Mouse (Mus musculus) hindbrain, embryonic 15.5 days (tissue): ENCODE measurements around the gene Tes. TPM values are rescaled to one million over a fixed set of nuclear protein-coding genes. Genes with fewer than 3 reads are reported as not detected.

Experiments used
- ATAC-seq: fragments of 200-750 bp; cut with Nextera tagmentation; 2 replicates; pipeline ENCODE4 v1.8.0; 2017; ENCODE audit warnings: low read depth, moderate number of reproducible peaks, moderate TSS enrichment; ENCODE audit not compliant: low FRiP score
- H3K27ac ChIP-seq: fragments of 300-500 bp; sonication (generic); replicated peaks from 2 replicates; pipeline ENCODE4 v1.5.1; 2015; ENCODE audit warnings: mild to moderate bottlenecking, inconsistent platforms
- H3K27me3 ChIP-seq: fragments of 300-500 bp; sonication (generic); 2 replicates; pipeline ENCODE4 v1.6.1; 2015; ENCODE audit warnings: control low read depth, inconsistent platforms
- H3K36me3 ChIP-seq: fragments of 300-500 bp; sonication (generic); 2 replicates; pipeline ENCODE4 v1.6.1; 2015; ENCODE audit warnings: control low read depth, inconsistent platforms
- H3K4me1 ChIP-seq: fragments of 300-500 bp; sonication (generic); replicated peaks from 2 replicates; pipeline ENCODE4 v1.6.1; 2015; ENCODE audit warnings: control low read depth, inconsistent platforms
- H3K4me2 ChIP-seq: fragments of 300-500 bp; sonication (generic); 2 replicates; pipeline ENCODE4 v1.6.1; 2015; ENCODE audit warnings: moderate library complexity, mild to moderate bottlenecking, inconsistent platforms
- H3K4me3 ChIP-seq: fragments of 300-500 bp; sonication (generic); 2 replicates; pipeline ENCODE4 v1.5.1; 2015; ENCODE audit warnings: mild to moderate bottlenecking, inconsistent platforms
- H3K9ac ChIP-seq: fragments of 300-500 bp; sonication (generic); 2 replicates; pipeline ENCODE4 v1.6.1; 2015; ENCODE audit warnings: inconsistent platforms
- H3K9me3 ChIP-seq: fragments of 300-500 bp; sonication (generic); 2 replicates; pipeline ENCODE4 v1.6.1; 2016; ENCODE audit warnings: control low read depth, inconsistent platforms
- WGBS: fragments of 180-500 bp; shearing (Covaris S2); methylation state at CpG from one replicate; pipeline ENCODE4 v1.1.7; 2015; 5-methylcytosine and 5-hydroxymethylcytosine counted together
- polyA plus RNA-seq: library from polyadenylated mRNA; unstranded; fragments of >200 nt; fragmentation: Nextera tagmentation; extraction: Ambion mirVana; gene quantifications from 2 replicates; pipeline ENCODE4 v1.2.1, GENCODE M21; 2015

The Tes gene
- polyA plus RNA-seq, 1 experiment from 2014 or later, result 57.1 TPM

GRCm38 (mm10) chr6:17082238-17082637 lies 17.3 kb downstream of the Tes start:
- Histone ChIP-seq H3K9ac (no peak overlapping the region), H3K4me1 (peaks cover 6% of the 10 kb centered on the region; the same call in 1 of the 2 replicates), H3K4me2 (no peak overlapping the region), H3K36me3 (no peaks in the 10 kb centered on the region), H3K4me3 (no peak overlapping the region), H3K27ac (no peak overlapping the region), H3K9me3 (no peaks in the 10 kb centered on the region), H3K27me3 (no peaks in the 10 kb centered on the region)
- 82% methylated on average over 4 of the region's 4 CpGs for WGBS
- ATAC-seq, result no peak

- Histone ChIP-seq H3K9ac (no peak overlapping the region), H3K4me3 (no peak overlapping the region), H3K4me2 (no peak overlapping the region), H3K9me3 (no peaks in the 10 kb centered on the region), H3K36me3 (no peaks in the 10 kb centered on the region), H3K4me1 (peaks cover under 1% of the 10 kb centered on the region; the same call in 1 of the 2 replicates), H3K27ac (no peak overlapping the region), H3K27me3 (no peaks in the 10 kb centered on the region)
- 85% methylated on average over 5 of the region's 5 CpGs for WGBS
- ATAC-seq, result no peak
These were observed 17.9 kb downstream of the Tes start for GRCm38 (mm10) chr6:17082800-17083199.

DNA sequence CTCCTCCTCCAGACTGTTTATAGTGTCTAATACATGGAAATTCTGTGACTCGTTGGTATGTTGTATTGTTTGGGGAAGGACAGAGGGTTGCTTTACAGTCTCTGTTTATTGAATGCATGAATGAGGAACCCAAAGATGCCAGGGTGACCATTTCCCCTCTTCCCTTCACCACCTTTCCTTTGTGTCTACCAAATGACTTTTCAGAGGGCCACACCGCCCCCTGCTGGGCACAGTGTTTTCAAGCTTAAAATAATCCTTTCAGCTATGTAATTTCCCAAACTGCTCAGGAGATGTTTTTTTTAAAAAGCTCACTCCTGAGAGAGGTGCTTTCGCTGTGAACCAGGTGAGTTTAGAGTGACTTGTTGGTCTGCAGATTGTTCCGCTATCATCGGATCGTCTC lies 22.5 kb downstream of the Tes start:
- Histone ChIP-seq H3K36me3 (0 out of 2 replicates have a peak, but pooled peaks cover 5% of the 10 kb centered on the region), H3K27me3 (no peaks in the 10 kb centered on the region), H3K4me2 (no peak overlapping the region), H3K4me1 (no peaks in the 10 kb centered on the region), H3K9me3 (no peaks in the 10 kb centered on the region), H3K27ac (no peak overlapping the region), H3K4me3 (no peak overlapping the region), H3K9ac (no peak overlapping the region)
- no peak for ATAC-seq
- 67% methylated on average over 6 of the region's 6 CpGs for WGBS

DNA sequence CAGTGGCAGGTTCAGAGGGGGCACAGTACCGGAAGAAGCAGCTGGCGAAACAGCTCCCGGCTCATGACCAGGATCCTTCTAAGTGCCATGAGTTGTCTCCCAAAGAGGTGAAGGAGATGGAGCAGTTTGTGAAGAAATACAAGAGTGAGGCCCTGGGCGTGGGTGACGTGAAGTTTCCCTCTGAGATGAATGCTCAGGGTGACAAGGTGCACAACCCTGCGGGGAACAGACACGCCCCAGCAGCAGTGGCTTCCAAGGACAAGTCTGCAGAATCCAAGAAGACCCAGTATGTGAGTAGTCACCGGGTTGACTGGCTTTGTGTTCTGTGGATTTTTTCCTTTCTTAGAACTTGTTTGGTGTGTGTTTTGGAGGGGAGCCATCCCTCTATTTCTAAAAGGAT lies 32.4 kb downstream of the Tes start:
- H3K27me3 ChIP-seq, result no peaks in the 10 kb centered on the region
- H3K27ac ChIP-seq, result no peak overlapping the region
- no peak overlapping the region for H3K4me2 ChIP-seq
- 92% methylated on average over 8 of the region's 8 CpGs for WGBS
- H3K9me3 ChIP-seq, result no peaks in the 10 kb centered on the region
- H3K4me1 ChIP-seq, result 0 out of 2 replicates have a peak, but pooled peaks cover 2% of the 10 kb centered on the region
- H3K9ac ChIP-seq, result no peak overlapping the region
- H3K36me3 ChIP-seq, result peaks cover 16% of the 10 kb centered on the region
- H3K4me3 ChIP-seq, result no peak overlapping the region
- ATAC-seq, result no peak

- H3K9me3 ChIP-seq, result no peaks in the 10 kb centered on the region
- peaks cover 16% of the 10 kb centered on the region for H3K36me3 ChIP-seq
- no peak overlapping the region for H3K4me3 ChIP-seq
- H3K9ac ChIP-seq, result no peak overlapping the region
- H3K4me2 ChIP-seq, result no peak overlapping the region
- peak; percentile 54; the same call in 1 of the 2 replicates for ATAC-seq
- no peaks in the 10 kb centered on the region for H3K27me3 ChIP-seq
- WGBS, result 87% methylated on average over 9 of the region's 9 CpGs
- no peak overlapping the region for H3K27ac ChIP-seq
- H3K4me1 ChIP-seq, result no peaks in the 10 kb centered on the region
These were observed 33.6 kb downstream of the Tes start for GRCm38 (mm10) chr6:17098559-17098958.

GRCm38 (mm10) chr6:17099477-17100130 lies 34.7 kb downstream of the Tes start:
- no peak overlapping the region for H3K9ac ChIP-seq
- H3K4me3 ChIP-seq, result no peak overlapping the region
- H3K27me3 ChIP-seq, result no peaks in the 10 kb centered on the region
- peaks cover 16% of the 10 kb centered on the region for H3K36me3 ChIP-seq
- WGBS, result 70% methylated on average over 25 of the region's 25 CpGs
- no peak for ATAC-seq
- no peaks in the 10 kb centered on the region for H3K4me1 ChIP-seq
- no peak overlapping the region for H3K27ac ChIP-seq
- no peaks in the 10 kb centered on the region for H3K9me3 ChIP-seq
- no peak overlapping the region for H3K4me2 ChIP-seq

- no peak overlapping the region for H3K4me2 ChIP-seq
- H3K36me3 ChIP-seq, result peaks cover 10% of the 10 kb centered on the region
- no peak overlapping the region for H3K4me3 ChIP-seq
- H3K9ac ChIP-seq, result no peak overlapping the region
- ATAC-seq, result 0 out of 2 replicates have a peak, but pooled peaks have one; percentile 53
- H3K9me3 ChIP-seq, result no peaks in the 10 kb centered on the region
- H3K27ac ChIP-seq, result no peak overlapping the region
- no peaks in the 10 kb centered on the region for H3K4me1 ChIP-seq
- H3K27me3 ChIP-seq, result no peaks in the 10 kb centered on the region
These were observed 40.8 kb downstream of the Tes start for GRCm38 (mm10) chr6:17105714-17106113.

GRCm38 (mm10) chr6:17106493-17106892 lies 41.5 kb downstream of the Tes start:
- Histone ChIP-seq H3K27me3 (no peaks in the 10 kb centered on the region), H3K9ac (no peak overlapping the region), H3K4me3 (no peak overlapping the region), H3K27ac (no peak overlapping the region), H3K36me3 (0 out of 2 replicates have a peak, but pooled peaks cover 6% of the 10 kb centered on the region), H3K9me3 (no peaks in the 10 kb centered on the region), H3K4me1 (no peaks in the 10 kb centered on the region), H3K4me2 (no peak overlapping the region)
- WGBS, result 95% methylated on average over 5 of the region's 5 CpGs
- no peak for ATAC-seq

DNA sequence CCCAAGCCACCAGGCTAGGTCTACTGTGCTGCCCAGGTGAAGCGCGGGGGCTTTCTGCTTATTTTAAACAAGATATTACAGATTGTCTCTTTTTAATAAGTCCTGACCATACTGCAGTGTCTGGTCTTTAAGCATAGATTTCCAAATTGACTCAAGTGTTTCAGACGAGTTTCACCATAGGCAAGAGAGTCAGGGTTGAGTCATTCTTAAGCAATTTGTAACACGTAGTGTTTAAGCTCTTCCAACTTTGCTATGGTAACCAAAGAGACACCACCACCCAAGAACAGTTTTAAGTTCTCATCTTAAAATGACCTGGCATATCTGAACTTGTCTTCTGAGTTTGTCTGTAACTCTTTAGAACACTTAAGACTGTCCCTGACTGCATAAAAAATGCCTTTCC lies 44.3 kb downstream of the Tes start:
- no peak for ATAC-seq
- WGBS, result 80% methylated on average over 4 of the region's 4 CpGs

DNA sequence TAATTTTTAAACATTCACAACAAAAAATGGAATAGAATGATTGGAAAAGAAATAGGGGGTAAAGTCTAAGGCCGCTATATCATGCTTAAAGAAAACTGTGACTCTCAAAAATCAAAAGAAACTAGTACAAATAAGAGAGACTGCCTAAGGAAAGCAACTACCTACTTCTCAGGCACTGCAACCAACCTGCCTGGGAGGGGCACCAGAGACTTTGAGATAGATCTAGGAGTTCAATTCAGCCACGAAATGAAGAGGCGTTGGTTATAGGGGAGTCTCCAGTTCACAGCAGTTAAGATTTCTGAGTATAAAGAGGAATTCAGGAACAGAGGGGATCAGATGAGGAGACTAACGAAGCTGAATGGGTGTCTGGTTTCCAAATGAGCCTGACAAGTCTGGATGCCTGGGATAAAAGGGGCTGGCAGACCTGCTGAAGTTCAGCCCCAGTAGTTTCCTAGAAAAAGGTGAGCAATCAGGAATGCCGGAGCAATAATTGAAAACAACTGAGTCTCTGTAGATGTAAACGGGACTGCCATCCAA lies 45.7 kb downstream of the Tes start:
- Histone ChIP-seq H3K27me3 (no peaks in the 10 kb centered on the region), H3K4me3 (no peak overlapping the region), H3K9me3 (no peaks in the 10 kb centered on the region), H3K9ac (no peak overlapping the region), H3K4me2 (no peak overlapping the region), H3K36me3 (no peaks in the 10 kb centered on the region), H3K27ac (no peak overlapping the region), H3K4me1 (no peaks in the 10 kb centered on the region)
- 76% methylated on average over 6 of the region's 6 CpGs for WGBS
- no peak for ATAC-seq

More for the DNA sequence above, 44.3 kb downstream of the Tes start:
- H3K36me3 ChIP-seq, result 0 out of 2 replicates have a peak, but pooled peaks cover 4% of the 10 kb centered on the region
- no peaks in the 10 kb centered on the region for H3K27me3 ChIP-seq
- H3K9me3 ChIP-seq, result no peaks in the 10 kb centered on the region
- H3K4me3 ChIP-seq, result no peak overlapping the region
- H3K4me1 ChIP-seq, result no peaks in the 10 kb centered on the region
- no peak overlapping the region for H3K27ac ChIP-seq
- no peak overlapping the region for H3K4me2 ChIP-seq
- no peak overlapping the region for H3K9ac ChIP-seq

DNA sequence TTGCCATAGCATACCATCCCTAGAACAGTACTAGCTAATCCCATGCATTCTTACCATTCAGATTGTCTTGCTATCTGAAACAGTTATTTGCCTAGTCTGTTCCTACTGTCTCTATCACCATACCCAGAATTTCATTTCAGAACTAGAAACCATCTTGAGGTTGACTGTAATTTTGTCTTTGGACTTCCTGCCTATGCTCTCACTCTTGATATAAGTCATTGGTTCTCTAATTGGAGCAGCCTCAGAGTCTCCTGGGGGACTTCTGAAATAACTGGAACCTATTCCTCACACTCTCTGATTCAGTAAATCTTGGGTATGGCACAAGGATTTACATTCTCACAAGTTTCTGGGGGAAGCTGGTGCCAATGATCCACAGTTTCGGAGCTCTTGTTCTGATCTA lies 47.1 kb downstream of the Tes start:
- no peaks in the 10 kb centered on the region for H3K36me3 ChIP-seq
- H3K4me2 ChIP-seq, result no peak overlapping the region
- H3K9ac ChIP-seq, result no peak overlapping the region
- no peak overlapping the region for H3K4me3 ChIP-seq
- no peak overlapping the region for H3K27ac ChIP-seq
- H3K4me1 ChIP-seq, result no peaks in the 10 kb centered on the region
- 100% methylated on average over 1 of the region's 1 CpGs for WGBS
- no peaks in the 10 kb centered on the region for H3K9me3 ChIP-seq
- no peaks in the 10 kb centered on the region for H3K27me3 ChIP-seq
- ATAC-seq, result no peak

GRCm38 (mm10) chr6:17112990-17113389 lies 48.0 kb downstream of the Tes start:
- ATAC-seq, result no peak
- Histone ChIP-seq H3K27me3 (no peaks in the 10 kb centered on the region), H3K9me3 (no peaks in the 10 kb centered on the region), H3K4me1 (no peaks in the 10 kb centered on the region), H3K4me3 (no peak overlapping the region), H3K36me3 (no peaks in the 10 kb centered on the region), H3K9ac (no peak overlapping the region), H3K27ac (no peak overlapping the region), H3K4me2 (no peak overlapping the region)
- 81% methylated on average over 2 of the region's 2 CpGs for WGBS

- Histone ChIP-seq H3K9ac (no peak overlapping the region), H3K27ac (no peak overlapping the region), H3K27me3 (no peaks in the 10 kb centered on the region), H3K9me3 (no peaks in the 10 kb centered on the region), H3K36me3 (no peaks in the 10 kb centered on the region), H3K4me3 (no peak overlapping the region), H3K4me2 (no peak overlapping the region), H3K4me1 (no peaks in the 10 kb centered on the region)
- 70% methylated on average over 5 of the region's 5 CpGs for WGBS
- no peak for ATAC-seq
These were observed 49.6 kb downstream of the Tes start for GRCm38 (mm10) chr6:17114588-17114987.
